Mouse (Mus musculus): ENCODE results near the gene Dock2. TPM values are rescaled to one million over a fixed set of nuclear protein-coding genes. Genes with fewer than 3 reads are reported as not detected.

The Dock2 gene
- polyA plus RNA-seq, 1 experiment from 2014 or later, result 1.1 TPM

- 0 out of 2 replicates have a peak, but pooled peaks cover 2% of the 10 kb centered on the region for H3K4me1 ChIP-seq
- H3K9me3 ChIP-seq (replicated peaks), result no peaks in the 10 kb centered on the region
- WGBS, result 73% methylated on average over 4 of the region's 4 CpGs
- no peak overlapping the region for H3K9ac ChIP-seq
- no peaks in the 10 kb centered on the region for H3K27me3 ChIP-seq
- no peaks in the 10 kb centered on the region for H3K36me3 ChIP-seq
- ATAC-seq (ENCODE audit: low FRiP score), result no peak
- no peak overlapping the region for H3K27ac ChIP-seq
- H3K4me2 ChIP-seq (replicated peaks), result no peak overlapping the region
- no peak overlapping the region for H3K4me3 ChIP-seq
Measured at GRCm38 (mm10) chr11:34705108-34705446, 78.6 kb downstream of the Dock2 start.

- Histone ChIP-seq H3K27ac (no peak overlapping the region), H3K4me3 (no peak overlapping the region), H3K9ac (no peak overlapping the region), H3K9me3 (replicated peaks) (no peaks in the 10 kb centered on the region), H3K4me2 (replicated peaks) (no peak overlapping the region), H3K27me3 (no peaks in the 10 kb centered on the region), H3K4me1 (0 out of 2 replicates have a peak, but pooled peaks cover 2% of the 10 kb centered on the region), H3K36me3 (no peaks in the 10 kb centered on the region)
- WGBS, result 64% methylated on average over 8 of the region's 8 CpGs
- ATAC-seq (ENCODE audit: low FRiP score), result no peak
Measured at GRCm38 (mm10) chr11:34704384-34705107, 79.1 kb downstream of the Dock2 start.

- Histone ChIP-seq H3K4me2 (replicated peaks) (no peak overlapping the region), H3K27ac (no peak overlapping the region), H3K36me3 (no peaks in the 10 kb centered on the region), H3K4me3 (no peak overlapping the region), H3K9me3 (replicated peaks) (no peaks in the 10 kb centered on the region), H3K27me3 (no peaks in the 10 kb centered on the region), H3K4me1 (0 out of 2 replicates have a peak, but pooled peaks cover 2% of the 10 kb centered on the region), H3K9ac (no peak overlapping the region)
- ATAC-seq (ENCODE audit: low FRiP score), result no peak
- 61% methylated on average over 6 of the region's 6 CpGs for WGBS
Measured at GRCm38 (mm10) chr11:34703851-34704250, 79.8 kb downstream of the Dock2 start.

GRCm38 (mm10) chr11:34681790-34682189 is 101.9 kb downstream of the Dock2 start:
- no peak for ATAC-seq (ENCODE audit: low FRiP score)
- H3K9ac ChIP-seq, result no peak overlapping the region
- no peak overlapping the region for H3K27ac ChIP-seq
- WGBS, result 48% methylated on average over 8 of the region's 8 CpGs
- H3K36me3 ChIP-seq, result no peaks in the 10 kb centered on the region
- H3K9me3 ChIP-seq (replicated peaks), result no peaks in the 10 kb centered on the region
- H3K4me1 ChIP-seq, result no peaks in the 10 kb centered on the region
- no peak overlapping the region for H3K4me3 ChIP-seq
- H3K4me2 ChIP-seq (replicated peaks), result no peak overlapping the region
- H3K27me3 ChIP-seq, result no peaks in the 10 kb centered on the region

GRCm38 (mm10) chr11:34544631-34545030 is 239.1 kb downstream of the Dock2 start:
- Histone ChIP-seq H3K9me3 (replicated peaks) (peaks cover 8% of the 10 kb centered on the region), H3K4me3 (no peak overlapping the region), H3K4me1 (no peaks in the 10 kb centered on the region), H3K27me3 (no peaks in the 10 kb centered on the region), H3K4me2 (replicated peaks) (no peak overlapping the region), H3K36me3 (no peaks in the 10 kb centered on the region), H3K9ac (no peak overlapping the region), H3K27ac (no peak overlapping the region)
- no peak for ATAC-seq (ENCODE audit: low FRiP score)
- WGBS, result 71% methylated on average over 7 of the region's 7 CpGs

- Histone ChIP-seq H3K4me2 (replicated peaks) (no peak overlapping the region), H3K9me3 (replicated peaks) (no peaks in the 10 kb centered on the region), H3K27ac (no peak overlapping the region), H3K4me1 (no peaks in the 10 kb centered on the region), H3K4me3 (no peak overlapping the region), H3K27me3 (no peaks in the 10 kb centered on the region), H3K9ac (no peak overlapping the region), H3K36me3 (no peaks in the 10 kb centered on the region)
- 96% methylated on average over 10 of the region's 10 CpGs for WGBS
- ATAC-seq (ENCODE audit: low FRiP score), result no peak
Measured at GRCm38 (mm10) chr11:34532131-34532530, 251.6 kb downstream of the Dock2 start.

GRCm38 (mm10) chr11:34530971-34531370 is 252.7 kb downstream of the Dock2 start:
- H3K9ac ChIP-seq, result no peak overlapping the region
- no peak overlapping the region for H3K27ac ChIP-seq
- ATAC-seq (ENCODE audit: low FRiP score), result no peak
- no peaks in the 10 kb centered on the region for H3K9me3 ChIP-seq (replicated peaks)
- H3K27me3 ChIP-seq, result no peaks in the 10 kb centered on the region
- H3K36me3 ChIP-seq, result no peaks in the 10 kb centered on the region
- 92% methylated on average over 3 of the region's 3 CpGs for WGBS
- no peak overlapping the region for H3K4me3 ChIP-seq
- no peaks in the 10 kb centered on the region for H3K4me1 ChIP-seq
- no peak overlapping the region for H3K4me2 ChIP-seq (replicated peaks)

- Histone ChIP-seq H3K4me3 (no peak overlapping the region), H3K27ac (no peak overlapping the region), H3K9ac (no peak overlapping the region), H3K4me1 (no peaks in the 10 kb centered on the region), H3K4me2 (replicated peaks) (no peak overlapping the region), H3K27me3 (no peaks in the 10 kb centered on the region), H3K9me3 (replicated peaks) (no peaks in the 10 kb centered on the region), H3K36me3 (no peaks in the 10 kb centered on the region)
- ATAC-seq (ENCODE audit: low FRiP score), result no peak
- WGBS, result 92% methylated on average over 4 of the region's 4 CpGs
Measured at GRCm38 (mm10) chr11:34528006-34528405, 255.7 kb downstream of the Dock2 start.

GRCm38 (mm10) chr11:34527238-34527637 is 256.5 kb downstream of the Dock2 start:
- no peaks in the 10 kb centered on the region for H3K4me1 ChIP-seq
- no peak overlapping the region for H3K9ac ChIP-seq
- no peaks in the 10 kb centered on the region for H3K9me3 ChIP-seq (replicated peaks)
- H3K4me3 ChIP-seq, result no peak overlapping the region
- no peak overlapping the region for H3K4me2 ChIP-seq (replicated peaks)
- no peaks in the 10 kb centered on the region for H3K36me3 ChIP-seq
- H3K27me3 ChIP-seq, result no peaks in the 10 kb centered on the region
- 88% methylated on average over 5 of the region's 5 CpGs for WGBS
- ATAC-seq (ENCODE audit: low FRiP score), result no peak
- H3K27ac ChIP-seq, result no peak overlapping the region

GRCm38 (mm10) chr11:34525096-34525891 is 258.4 kb downstream of the Dock2 start:
- Histone ChIP-seq H3K9ac (no peak overlapping the region), H3K36me3 (no peaks in the 10 kb centered on the region), H3K27me3 (no peaks in the 10 kb centered on the region), H3K4me3 (no peak overlapping the region), H3K27ac (no peak overlapping the region), H3K9me3 (replicated peaks) (no peaks in the 10 kb centered on the region), H3K4me1 (no peaks in the 10 kb centered on the region), H3K4me2 (replicated peaks) (no peak overlapping the region)
- WGBS, result 85% methylated on average over 7 of the region's 7 CpGs
- ATAC-seq (ENCODE audit: low FRiP score), result no peak; the same call in 1 of the 2 replicates

GRCm38 (mm10) chr11:34524586-34524985 is 259.1 kb downstream of the Dock2 start:
- no peak overlapping the region for H3K27ac ChIP-seq

GRCm38 (mm10) chr11:34518566-34518965 is 265.1 kb downstream of the Dock2 start:
- Histone ChIP-seq H3K27me3 (no peaks in the 10 kb centered on the region), H3K9ac (no peak overlapping the region), H3K4me2 (replicated peaks) (no peak overlapping the region), H3K9me3 (replicated peaks) (no peaks in the 10 kb centered on the region), H3K36me3 (no peaks in the 10 kb centered on the region), H3K4me3 (no peak overlapping the region), H3K4me1 (0 out of 2 replicates have a peak, but pooled peaks cover 3% of the 10 kb centered on the region), H3K27ac (no peak overlapping the region)
- WGBS, result 54% methylated on average over 5 of the region's 5 CpGs
- ATAC-seq (ENCODE audit: low FRiP score), result peak; percentile 71

More at GRCm38 (mm10) chr11:34524586-34524985, 259.1 kb downstream of the Dock2 start:
- H3K9me3 ChIP-seq (replicated peaks), result no peaks in the 10 kb centered on the region
- no peak overlapping the region for H3K9ac ChIP-seq
- no peaks in the 10 kb centered on the region for H3K27me3 ChIP-seq
- H3K36me3 ChIP-seq, result no peaks in the 10 kb centered on the region
- no peaks in the 10 kb centered on the region for H3K4me1 ChIP-seq
- no peak for ATAC-seq (ENCODE audit: low FRiP score)
- H3K4me3 ChIP-seq, result no peak overlapping the region
- 90% methylated on average over 4 of the region's 4 CpGs for WGBS
- H3K4me2 ChIP-seq (replicated peaks), result no peak overlapping the region

Measured in hindbrain, embryonic 12.5 days (tissue).